Comparison of ENCODE assay signal across 9 mouse cellular contexts in the genomic region with DNA sequence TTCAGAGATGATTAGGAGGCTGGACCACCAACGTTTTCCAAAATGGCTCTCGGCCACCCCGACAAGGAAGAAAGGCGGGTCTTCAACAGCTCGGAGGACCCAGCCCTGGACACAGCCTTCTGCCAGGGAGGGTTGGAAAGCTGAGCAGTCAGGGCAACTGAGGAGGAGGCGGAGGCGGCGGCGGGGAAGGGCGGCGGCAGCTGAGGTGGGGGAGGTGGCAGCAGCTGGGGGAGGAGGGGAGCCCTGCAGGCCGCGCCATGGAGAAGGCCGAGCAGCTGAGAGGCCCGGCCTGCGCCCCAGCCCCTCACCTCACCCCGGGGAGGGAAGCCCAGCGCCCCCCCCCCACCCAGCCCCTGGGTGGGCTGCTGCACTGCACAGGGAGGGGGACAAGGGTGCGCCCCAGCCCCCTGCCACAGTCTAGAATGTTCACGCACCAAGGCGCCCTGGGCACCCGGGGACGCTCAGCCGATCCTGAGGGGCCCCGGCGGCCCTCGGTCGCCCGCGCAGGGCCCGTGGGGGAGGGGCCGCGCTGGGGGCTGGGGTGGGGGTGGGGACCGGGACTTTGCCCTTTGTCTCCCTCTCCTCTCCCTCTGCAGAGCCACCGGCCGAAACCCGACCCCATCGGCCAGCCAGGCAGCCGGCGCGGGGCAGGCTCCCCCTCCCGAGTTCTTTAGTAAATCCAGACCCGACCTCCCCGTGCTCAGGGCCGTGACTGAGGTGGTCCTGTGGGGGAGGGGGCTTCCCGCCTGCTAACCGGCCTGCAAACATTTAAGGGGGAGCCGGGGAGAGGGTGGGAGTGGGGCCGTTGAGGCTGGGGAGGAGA. TPM values are rescaled to one million over a fixed set of nuclear protein-coding genes. Genes with fewer than 3 reads are reported as not detected.
DNase-seq lines count a peak whose midpoint lies in the region; ATAC-seq and TF ChIP-seq lines count a peak whose summit lies in the region.
"Had no signal": no experiment of that assay in that cellular context is flagged by ENCODE, and none has a peak within 500 bp of the region (broad histone marks: within the 10 kb centered on the region; RNA-seq: fewer than 3 reads in every experiment).

No protein-coding gene starts in this region.

- peak overlapping the region; percentile 95 for H3K9ac ChIP-seq in ES-Bruce4 (ENCODE audit: low read depth, poor library complexity, severe bottlenecking)
- peak overlapping the region; percentile 84 for H3K9ac ChIP-seq in kidney, postnatal 0 days (ENCODE audit: low read depth, low read length)

- peak; percentile 54; the same call in 1 of the 2 replicates for TF ChIP-seq EP300 in ES-Bruce4 (IDR thresholded peaks at IDR 0.05; ENCODE audit: insufficient read depth, low read depth, low read length)

- H3K9me3 ChIP-seq in ES-Bruce4 (replicated peaks; ENCODE audit: control insufficient read depth, insufficient read depth, low read length, poor library complexity, severe bottlenecking), result peaks cover 22% of the 10 kb centered on the region
- peaks cover 19% of the 10 kb centered on the region; the same call in 1 of the 2 replicates for H3K9me3 ChIP-seq in forebrain, embryonic 10.5 days
- no peaks in the 10 kb centered on the region for H3K9me3 ChIP-seq in kidney, postnatal 0 days (replicated peaks; ENCODE audit: low read length)

- H3K4me3 ChIP-seq in ES-Bruce4 (ENCODE audit: low read depth, low read length) (peak overlapping the region; percentile 71), myocyte (no peak overlapping the region)
- peak overlapping the region; percentile 63 for H3K4me3 ChIP-seq in forebrain, embryonic 10.5 days
- peak overlapping the region; percentile 49 for H3K4me3 ChIP-seq in kidney, postnatal 0 days (replicated peaks; ENCODE audit: low read depth, low read length)

- H3K4me2 ChIP-seq in kidney, postnatal 0 days (ENCODE audit: low read length), result peak overlapping the region; percentile 90
- H3K4me2 ChIP-seq in myocyte (ENCODE audit: low read depth), result no peak overlapping the region

- TF ChIP-seq POLR2A in ES-Bruce4 (IDR thresholded peaks at IDR 0.05; ENCODE audit: insufficient read depth, low read length) (no peak), myocyte (IDR thresholded peaks at IDR 0.05; ENCODE audit: insufficient read length, low read depth) (no peak)

- intact Hi-C loops in gastrocnemius, postnatal 14 days (cut with DNase I; ENCODE audit: low total_unique reads), result no loop called here

- H3K27ac ChIP-seq in ES-Bruce4 (ENCODE audit: insufficient read depth, low read length), result peak overlapping the region; percentile 96
- H3K27ac ChIP-seq in forebrain, embryonic 10.5 days, result peak overlapping the region; percentile 98
- peak overlapping the region; percentile 98 for H3K27ac ChIP-seq in kidney, postnatal 0 days

- no peak overlapping the region for H3ac ChIP-seq in myocyte (ENCODE audit: control insufficient read depth, insufficient read length)

- TF ChIP-seq CTCF in ES-Bruce4 (IDR thresholded peaks at IDR 0.05; ENCODE audit: low read depth, low read length), result no peak
- no peak for TF ChIP-seq CTCF in kidney, postnatal 0 days (IDR thresholded peaks at IDR 0.05; ENCODE audit: low read depth)

- under 1% methylated on average over 27 of the region's 49 CpGs for WGBS in forebrain, embryonic 10.5 days
- 10% methylated on average over 40 of the region's 49 CpGs for WGBS in kidney, postnatal 0 days

- H3K36me3 ChIP-seq in ES-Bruce4 (ENCODE audit: control insufficient read depth, insufficient read depth, low read length, poor library complexity, severe bottlenecking) (peaks cover 7% of the 10 kb centered on the region), myocyte (ENCODE audit: control insufficient read depth, insufficient read depth) (no peaks in the 10 kb centered on the region)
- peaks cover 69% of the 10 kb centered on the region for H3K36me3 ChIP-seq in forebrain, embryonic 10.5 days (replicated peaks)
- no peaks in the 10 kb centered on the region for H3K36me3 ChIP-seq in kidney, postnatal 0 days (ENCODE audit: insufficient read depth, low read length)

- H3K27me3 ChIP-seq in ES-Bruce4 (ENCODE audit: control insufficient read depth, insufficient read depth, low read length, poor library complexity, severe bottlenecking) (no peaks in the 10 kb centered on the region), myocyte (ENCODE audit: control insufficient read depth, insufficient read depth, insufficient read length) (peaks cover 31% of the 10 kb centered on the region)
- no peaks in the 10 kb centered on the region for H3K27me3 ChIP-seq in forebrain, embryonic 10.5 days (ENCODE audit: poor library complexity, severe bottlenecking)
- H3K27me3 ChIP-seq in kidney, postnatal 0 days (ENCODE audit: insufficient read depth, low read length), result no peaks in the 10 kb centered on the region

- H3K4me1 ChIP-seq in ES-Bruce4 (ENCODE audit: control insufficient read depth, insufficient read depth, low read length), result peaks cover 6% of the 10 kb centered on the region
- peaks cover 75% of the 10 kb centered on the region for H3K4me1 ChIP-seq in forebrain, embryonic 10.5 days
- peaks cover 51% of the 10 kb centered on the region for H3K4me1 ChIP-seq in kidney, postnatal 0 days (replicated peaks; ENCODE audit: insufficient read depth, low read length)

- peak; percentile 67 for DNase-seq in gastrocnemius, postnatal 14 days
- no peak for DNase-seq in gastrocnemius, adult 8-10 months (ENCODE audit: low spot score in 2 of 2)
- DNase-seq in forebrain, embryonic 10.5 days (ENCODE audit: extremely low spot score, low spot score), result peak; percentile 94
- DNase-seq in kidney, postnatal 0 days (ENCODE audit: low spot score), result peak; percentile 88
- no peak for DNase-seq in cerebellum, adult 11 months
- DNase-seq in thymus, postnatal 10 days (ENCODE audit: low spot score in 2 of 2), result no peak

- ATAC-seq in kidney, postnatal 0 days (replicated peaks; ENCODE audit: low FRiP score, low read depth), result peak; percentile 84

- no peaks in the 10 kb centered on the region for H3K79me2 ChIP-seq in myocyte (ENCODE audit: control insufficient read depth, insufficient read depth)

TF ChIP-seq in myocyte, 11 proteins besides CTCF, POLR2A, EP300 and RAD21:
- TF ChIP-seq TCF12 (IDR thresholded peaks at IDR 0.05; ENCODE audit: insufficient read depth, poor library complexity, severe bottlenecking) (no peak), TCF3 (IDR thresholded peaks at IDR 0.05; ENCODE audit: insufficient read length, low read depth) (peak; percentile 4), SRF (IDR thresholded peaks at IDR 0.05; ENCODE audit: control insufficient read depth, insufficient read length, low read depth) (no peak), MYOG (IDR thresholded peaks at IDR 0.05; ENCODE audit: control insufficient read depth in 1 of 3, insufficient read depth in 1 of 3, insufficient read length in 2 of 3, low read depth in 2 of 3) (peak in 2 of 3 experiments; percentile 41 to 53), POLR2AphosphoS2 (IDR thresholded peaks at IDR 0.05; ENCODE audit: insufficient read length, low read depth) (no peak), MYOD1 (IDR thresholded peaks at IDR 0.05; ENCODE audit: control insufficient read depth in 1 of 3, insufficient read length in 2 of 3, low read depth in 2 of 3) (peak in 2 of 3 experiments; percentile 54 to 83)

RNA-seq across cellular contexts. Expression of gene Igf2bp1, which starts 14.6 kb away (rescaled TPM):
- total RNA-seq in gastrocnemius, postnatal 14 days (2021), result under 1 TPM; 0.10 to 0.11 TPM
- total RNA-seq in gastrocnemius, adult 8-10 months (2022), result not detected
- polyA plus RNA-seq in ES-Bruce4 (2011; ENCODE audit: insufficient read depth, insufficient read length, low read depth, missing spikeins) (379 and 392 TPM in 2 replicates), myocyte (2012; fragmentation: generic; extraction: Trizol) (0.30 TPM)
- 198 and 200 TPM in 2 replicates for polyA plus RNA-seq in forebrain, embryonic 10.5 days (2016; fragmentation: Nextera tagmentation; extraction: Ambion mirVana)
- 14.9 and 20.5 TPM in 2 replicates for polyA plus RNA-seq in kidney, postnatal 0 days (2015; fragmentation: Nextera tagmentation; extraction: Ambion mirVana)

RNA-seq across cellular contexts. Expression of gene Gip, which starts 33.2 kb away (rescaled TPM):
- total RNA-seq in gastrocnemius, postnatal 14 days (2021), result not detected
- not detected for total RNA-seq in gastrocnemius, adult 8-10 months (2022)
- polyA plus RNA-seq in ES-Bruce4 (2011; ENCODE audit: insufficient read depth, insufficient read length, low read depth, missing spikeins) (not detected in 2 replicates), myocyte (2012; fragmentation: generic; extraction: Trizol) (not detected)
- 0.25 TPM in 1 of 2 replicates, not detected in the other for polyA plus RNA-seq in forebrain, embryonic 10.5 days (2016; fragmentation: Nextera tagmentation; extraction: Ambion mirVana)
- not detected in 2 replicates for polyA plus RNA-seq in kidney, postnatal 0 days (2015; fragmentation: Nextera tagmentation; extraction: Ambion mirVana)
- total RNA-seq: CH12.LX had no signal

RNA-seq across cellular contexts. Expression of gene Snf8, which starts 43.6 kb away (rescaled TPM):
- total RNA-seq in gastrocnemius, postnatal 14 days (2021), result 10 to 100 TPM; 27.6 to 31.7 TPM
- 10 to 100 TPM; 30.5 to 36.9 (median 31.6) TPM for total RNA-seq in gastrocnemius, adult 8-10 months (2022)
- polyA plus RNA-seq in ES-Bruce4 (2011; ENCODE audit: insufficient read depth, insufficient read length, low read depth, missing spikeins) (56.1 and 62.1 TPM in 2 replicates), myocyte (2012; fragmentation: generic; extraction: Trizol) (112 TPM)
- 107 and 109 TPM in 2 replicates for polyA plus RNA-seq in forebrain, embryonic 10.5 days (2016; fragmentation: Nextera tagmentation; extraction: Ambion mirVana)
- polyA plus RNA-seq in kidney, postnatal 0 days (2015; fragmentation: Nextera tagmentation; extraction: Ambion mirVana), result 85.8 and 90.6 TPM in 2 replicates

Comparison
In these comparisons a context has a peak if more than half of its experiments do, and no peak if none do; other contexts are left out.
1. DNase-seq: peak in gastrocnemius, postnatal 14 days (single experiment), forebrain, embryonic 10.5 days (single experiment) and kidney, postnatal 0 days (single experiment); none in gastrocnemius, adult 8-10 months (0 of 2), cerebellum, adult 11 months (single experiment) and thymus, postnatal 10 days (0 of 2).
2. Peak in every context shown above with its lines, with median percentiles within 50 percentile points of each other: H3K27ac ChIP-seq.